Mouse (Mus musculus): ENCODE measurements around the gene Fxyd5.

DNA sequence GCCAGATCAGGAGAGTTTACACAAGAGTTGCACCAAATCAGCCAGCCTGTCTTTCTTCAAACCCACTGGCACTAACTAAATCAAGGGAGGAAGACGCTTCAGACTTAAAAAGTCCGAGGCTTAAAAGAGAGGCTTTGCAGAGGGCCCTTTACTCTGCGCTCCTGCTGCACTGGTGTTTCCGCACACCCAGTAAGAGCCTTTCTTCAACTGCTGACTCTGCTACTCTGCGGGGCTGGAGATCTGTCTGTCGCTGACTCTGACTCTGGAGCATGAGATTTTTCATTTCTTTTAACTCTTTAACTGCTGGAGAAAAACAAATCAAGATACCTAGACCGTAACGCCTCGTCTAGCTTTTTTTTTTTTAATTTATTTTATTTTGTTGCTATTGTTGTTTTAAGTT, 41.9 kb upstream of the Fxyd5 start:
- TF ChIP-seq CTCF (IDR thresholded peaks at IDR 0.05) (no peak), EP300 (IDR thresholded peaks at IDR 0.05; ENCODE audit: insufficient read depth, low read depth, low read length) (no peak), POLR2A (IDR thresholded peaks at IDR 0.05; ENCODE audit: insufficient read depth, low read depth, low read length) (no peak)

All from heart, adult 2 months (tissue).